Mouse (Mus musculus) cerebellum, postnatal 14 days (tissue): ENCODE data around the gene Cfap126.
"Not testable (repeated sequence)": the region's sequence is repeated elsewhere in the genome, so short reads cannot be mapped to it uniquely, and the experiment has no call there.

ENCODE experiments used
- DNase-seq, 2 experiments: peaks; one replicate each; pipeline ENCODE4 v3.0.0; 2021; ENCODE audit warnings: mixed read lengths in 2 of 2

Cfap126 gene

GRCm38 (mm10) chr1:171129251-171129650 is 15.5 kb downstream of the Cfap126 start:
- DNase-seq: no peak

GRCm38 (mm10) chr1:171130971-171131370 is 17.3 kb downstream of the Cfap126 start:
- DNase-seq: no peak

GRCm38 (mm10) chr1:171135600-171135999 is 21.9 kb downstream of the Cfap126 start:
- DNase-seq: no peak

- DNase-seq: not testable (repeated sequence)
These were observed 23.9 kb downstream of the Cfap126 start for GRCm38 (mm10) chr1:171137486-171138155.

- not testable (repeated sequence) for DNase-seq
These were observed 29.3 kb downstream of the Cfap126 start for GRCm38 (mm10) chr1:171142981-171143380.

- DNase-seq: peak; percentile 96 to 97
These were observed 36.4 kb downstream of the Cfap126 start, which contains the start of the genes Sdhc and Mpz for GRCm38 (mm10) chr1:171149974-171150760. Sdhc (minus strand) TSS chr1:171150603. Mpz (plus strand) TSS chr1:171150711.

GRCm38 (mm10) chr1:171150838-171151391 is 37.2 kb downstream of the Cfap126 start:
- peak; percentile 38 to 62 for DNase-seq

- peak in 1 of 2 experiments; percentile 16 for DNase-seq
These were observed 38.2 kb downstream of the Cfap126 start for GRCm38 (mm10) chr1:171151966-171152365.

- no peak for DNase-seq
These were observed 42.9 kb downstream of the Cfap126 start for GRCm38 (mm10) chr1:171156644-171157043.

GRCm38 (mm10) chr1:171157965-171158364 is 44.2 kb downstream of the Cfap126 start:
- DNase-seq: no peak

GRCm38 (mm10) chr1:171159485-171159975 is 45.8 kb downstream of the Cfap126 start:
- DNase-seq: no peak

GRCm38 (mm10) chr1:171162526-171162925 is 48.8 kb downstream of the Cfap126 start:
- no peak for DNase-seq

GRCm38 (mm10) chr1:171164258-171164657 is 50.5 kb downstream of the Cfap126 start:
- no peak for DNase-seq

- no peak for DNase-seq
These were observed 52.1 kb downstream of the Cfap126 start for GRCm38 (mm10) chr1:171165629-171166345.

- no peak for DNase-seq
These were observed 55.2 kb downstream of the Cfap126 start for GRCm38 (mm10) chr1:171168906-171169305.

GRCm38 (mm10) chr1:171169913-171170312 is 56.2 kb downstream of the Cfap126 start:
- DNase-seq: no peak

- no peak for DNase-seq
These were observed 57.4 kb downstream of the Cfap126 start for GRCm38 (mm10) chr1:171171138-171171537.

GRCm38 (mm10) chr1:171172779-171173178 is 59.1 kb downstream of the Cfap126 start:
- no peak for DNase-seq
